Mouse (Mus musculus) liver, embryonic 14.5 days (tissue): ENCODE results near the gene Pdzrn4. TPM values are rescaled to one million over a fixed set of nuclear protein-coding genes. Genes with fewer than 3 reads are reported as not detected.

Experiments used
- ATAC-seq: fragments of 200-750 bp; cut with Nextera tagmentation; 2 replicates; pipeline ENCODE4 v1.8.0; 2017; ENCODE audit warnings: moderate number of reproducible peaks, mild to moderate bottlenecking, moderate library complexity; ENCODE audit not compliant: insufficient read depth
- DNase-seq, 3 experiments: peaks; one replicate each; pipeline ENCODE4 v3.0.0-alpha.2; 2012 to 2013; ENCODE audit warnings: low read depth in 3 of 3, low spot score in 3 of 3
- H3K27ac ChIP-seq: fragments of 300-500 bp; sonication (generic); 2 replicates; pipeline ENCODE4 v1.5.1; 2014; ENCODE audit warnings: moderate library complexity, mild to moderate bottlenecking, control low read depth, inconsistent platforms
- H3K27me3 ChIP-seq: fragments of 300-500 bp; sonication (generic); 2 replicates; pipeline ENCODE4 v1.6.1; 2014; ENCODE audit warnings: mild to moderate bottlenecking, low read length, moderate library complexity; ENCODE audit not compliant: control insufficient read depth, insufficient read depth
- H3K36me3 ChIP-seq: fragments of 300-500 bp; sonication (generic); replicated peaks from 2 replicates; pipeline ENCODE4 v1.6.1; 2014; ENCODE audit warnings: low read depth; ENCODE audit not compliant: control insufficient read depth, insufficient read depth
- H3K4me1 ChIP-seq, 2 experiments: fragments of 200-500 bp in 1 of 2; fragments of 300-500 bp in 1 of 2; sonication (generic) in 1 of 2; replicated peaks; 2 replicates each; pipeline ENCODE4 v1.6.1; 2012 to 2014; ENCODE audit warnings: antibody characterized with exemption in 1 of 2, inconsistent platforms in 1 of 2, low read length in 1 of 2; ENCODE audit not compliant: control insufficient read depth in 2 of 2, insufficient read depth in 2 of 2
- H3K4me2 ChIP-seq: fragments of 300-500 bp; sonication (generic); 2 replicates; pipeline ENCODE4 v1.6.1; 2014; ENCODE audit warnings: low read depth, mild to moderate bottlenecking, control low read depth, moderate library complexity
- H3K4me3 ChIP-seq, 2 experiments: fragments of 200-500 bp in 1 of 2; fragments of 300-500 bp in 1 of 2; sonication (generic) in 1 of 2; 2 replicates each; pipeline ENCODE4 v1.5.1; 2012 to 2014; ENCODE audit warnings: low read depth in 2 of 2, low read length in 2 of 2, mild to moderate bottlenecking in 2 of 2, control low read depth in 1 of 2, inconsistent platforms in 1 of 2, moderate library complexity in 1 of 2; ENCODE audit not compliant: insufficient read depth in 1 of 2
- H3K9ac ChIP-seq: fragments of 300-500 bp; sonication (generic); replicated peaks from 2 replicates; pipeline ENCODE4 v1.6.1; 2014; ENCODE audit warnings: mild to moderate bottlenecking, control low read depth, moderate library complexity
- H3K9me3 ChIP-seq: fragments of 300-500 bp; sonication (generic); 2 replicates; pipeline ENCODE4 v1.6.1; 2016; ENCODE audit warnings: low read length, mixed read lengths; ENCODE audit not compliant: control insufficient read depth
- CTCF ChIP-seq: IDR thresholded peaks from 2 replicates; pipeline ENCODE4 v1.5.1; 2016; ENCODE audit warnings: antibody characterized with exemption, low read depth, control low read depth
- EP300 ChIP-seq: IDR thresholded peaks from 2 replicates; pipeline ENCODE4 v1.6.1; 2016; ENCODE audit warnings: antibody characterized with exemption, low read depth
- WGBS: fragments of 180-500 bp; shearing (Covaris S2); extraction: QIAGEN DNeasy Blood & Tissue Kit; methylation state at CpG from one replicate; pipeline ENCODE4 v1.1.7; 2014; ENCODE audit not compliant: insufficient replicate concordance; 5-methylcytosine and 5-hydroxymethylcytosine counted together
- polyA plus RNA-seq, 2 experiments: library from polyadenylated mRNA; depleted of rRNA in 1 of 2; stranded (reverse) in 1 of 2; unstranded in 1 of 2; fragments of >200 nt; fragmentation: Nextera tagmentation in 1 of 2; extraction: Ambion mirVana in 1 of 2; gene quantifications; 2 replicates each; pipeline versions ENCODE4 v1.2.1 to v1.2.3; 2012 to 2014

Pdzrn4 gene
- polyA plus RNA-seq, 2 experiments = not detected

DNA sequence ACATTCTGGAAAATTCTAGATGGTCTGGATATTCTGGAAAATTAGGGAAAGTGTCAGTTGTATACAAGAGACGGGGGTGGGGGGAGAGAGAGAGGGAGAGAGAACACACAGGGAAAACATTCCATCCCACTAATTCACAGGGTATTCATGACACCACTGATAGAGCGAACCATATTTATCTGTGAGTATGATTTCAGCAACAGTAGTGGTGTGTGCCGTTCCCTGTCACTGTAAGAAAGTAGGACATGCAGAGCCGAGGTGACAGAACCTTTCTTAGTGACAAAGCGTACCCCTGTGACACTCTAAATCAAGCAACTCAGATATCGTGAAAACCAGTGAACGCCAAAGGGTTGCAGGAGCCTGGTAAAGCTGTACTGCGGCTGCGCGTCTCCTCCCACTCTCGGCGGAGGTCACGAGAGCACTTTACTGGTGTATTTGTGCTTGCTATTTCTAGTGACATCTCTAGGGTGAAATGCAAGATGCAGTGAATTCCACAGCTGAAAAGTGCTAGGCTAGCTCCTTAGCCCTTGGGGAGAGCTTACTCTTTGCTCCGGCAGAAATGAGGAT is 237.4 kb downstream of the Pdzrn4 start:
- H3K27me3 ChIP-seq = no peaks in the 10 kb centered on the region
- TF ChIP-seq CTCF (no peak), EP300 (no peak)
- no peaks in the 10 kb centered on the region for H3K9me3 ChIP-seq
- no peak for DNase-seq
- no peak for ATAC-seq
- H3K27ac ChIP-seq = no peak overlapping the region
- no peak overlapping the region for H3K9ac ChIP-seq
- H3K4me3 ChIP-seq = no peak overlapping the region
- H3K36me3 ChIP-seq = no peaks in the 10 kb centered on the region
- no peak overlapping the region for H3K4me2 ChIP-seq
- H3K4me1 ChIP-seq = no peaks in the 10 kb centered on the region
- 70% methylated on average over 14 of the region's 14 CpGs for WGBS

DNA sequence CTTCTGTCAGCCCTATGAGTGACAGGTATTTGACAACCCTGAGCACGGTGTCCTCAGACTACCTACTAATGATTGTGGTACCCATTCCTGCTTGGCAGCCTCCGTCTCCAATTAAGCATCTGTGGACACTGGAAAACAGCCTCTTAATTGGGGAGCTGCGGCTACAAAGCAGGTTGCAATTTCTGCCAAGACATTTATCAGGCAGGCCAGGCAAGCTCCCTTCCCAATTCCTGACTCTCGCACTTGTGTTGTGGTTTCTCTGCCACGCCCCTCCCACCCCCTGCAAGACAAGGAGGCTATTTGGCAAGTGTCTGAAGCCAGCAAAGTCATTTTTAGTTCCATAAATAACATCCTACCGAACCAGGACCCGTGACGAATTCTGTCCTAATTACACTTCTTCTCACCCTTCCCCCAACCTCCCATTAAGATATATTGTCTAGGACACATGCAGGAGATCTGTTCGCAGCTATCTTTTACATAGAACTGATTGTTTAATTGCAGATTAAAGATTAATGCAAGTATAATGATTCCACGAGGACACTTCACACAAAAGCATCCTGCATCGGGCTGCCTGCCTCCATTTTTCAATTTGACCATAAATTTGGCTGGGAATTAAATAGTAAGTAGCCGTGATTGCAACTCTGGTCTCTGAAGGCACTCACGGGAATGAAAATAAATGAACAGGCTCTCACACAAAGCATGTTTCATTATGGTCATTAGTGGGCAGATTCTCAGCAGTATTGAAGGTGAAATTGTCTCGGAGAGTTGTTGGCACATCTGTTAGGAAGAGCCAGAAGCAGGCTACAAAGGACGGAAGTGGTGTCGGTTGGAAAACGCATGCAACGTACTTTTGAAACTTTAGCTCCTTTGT is 243.8 kb downstream of the Pdzrn4 start:
- no peak for ATAC-seq
- H3K27ac ChIP-seq = no peak overlapping the region
- H3K9ac ChIP-seq = no peak overlapping the region
- TF ChIP-seq CTCF = no peak
- no peak for TF ChIP-seq EP300
- H3K4me1 ChIP-seq = no peaks in the 10 kb centered on the region
- no peaks in the 10 kb centered on the region for H3K36me3 ChIP-seq
- H3K4me3 ChIP-seq = no peak overlapping the region
- H3K27me3 ChIP-seq = no peaks in the 10 kb centered on the region
- no peaks in the 10 kb centered on the region for H3K9me3 ChIP-seq
- DNase-seq = no peak
- WGBS = 43% methylated on average over 18 of the region's 18 CpGs
- no peak overlapping the region for H3K4me2 ChIP-seq

DNA sequence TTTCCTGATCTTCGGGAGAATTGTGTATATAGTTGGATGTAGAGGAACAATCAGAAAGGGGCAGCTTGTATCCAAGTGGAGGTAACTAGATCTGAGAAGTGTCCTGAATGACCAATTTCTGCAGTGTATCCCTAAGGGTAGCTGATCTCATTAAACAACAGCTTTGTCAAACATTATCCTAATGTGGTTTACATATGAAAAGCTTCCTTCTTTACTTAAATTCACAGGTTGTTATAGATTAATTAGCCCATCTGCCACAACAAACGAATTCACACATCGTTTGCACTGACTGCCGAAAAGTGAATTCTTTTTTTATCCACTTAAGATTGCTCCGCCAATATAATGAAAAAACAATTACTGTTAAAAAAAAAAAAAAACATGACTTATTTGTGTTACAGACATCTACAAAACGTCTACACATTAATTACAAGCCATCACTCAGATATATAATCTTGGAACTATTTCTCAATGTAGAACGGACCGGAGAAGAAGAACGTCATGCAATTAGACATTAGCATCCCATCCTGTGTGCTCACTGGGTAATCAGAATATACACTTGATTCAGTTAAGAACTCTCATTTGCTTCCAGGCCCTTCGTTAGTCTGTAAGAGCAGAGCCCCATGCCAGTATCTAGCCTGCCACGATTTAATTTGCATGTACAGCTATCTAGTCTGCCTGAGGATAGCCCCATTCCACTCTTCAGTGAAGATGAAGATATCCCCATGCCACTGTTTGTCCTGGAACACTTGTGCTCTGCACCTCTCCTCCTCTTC is 274.8 kb downstream of the Pdzrn4 start:
- ATAC-seq (no peak), DNase-seq (no peak)
- no peaks in the 10 kb centered on the region for H3K36me3 ChIP-seq
- H3K4me1 ChIP-seq = no peaks in the 10 kb centered on the region
- H3K27ac ChIP-seq = no peak overlapping the region
- no peak for TF ChIP-seq CTCF
- no peak for TF ChIP-seq EP300
- no peak overlapping the region for H3K4me2 ChIP-seq
- no peaks in the 10 kb centered on the region for H3K9me3 ChIP-seq
- H3K27me3 ChIP-seq = no peaks in the 10 kb centered on the region
- no peak overlapping the region for H3K4me3 ChIP-seq
- WGBS = 69% methylated on average over 11 of the region's 11 CpGs
- no peak overlapping the region for H3K9ac ChIP-seq

DNA sequence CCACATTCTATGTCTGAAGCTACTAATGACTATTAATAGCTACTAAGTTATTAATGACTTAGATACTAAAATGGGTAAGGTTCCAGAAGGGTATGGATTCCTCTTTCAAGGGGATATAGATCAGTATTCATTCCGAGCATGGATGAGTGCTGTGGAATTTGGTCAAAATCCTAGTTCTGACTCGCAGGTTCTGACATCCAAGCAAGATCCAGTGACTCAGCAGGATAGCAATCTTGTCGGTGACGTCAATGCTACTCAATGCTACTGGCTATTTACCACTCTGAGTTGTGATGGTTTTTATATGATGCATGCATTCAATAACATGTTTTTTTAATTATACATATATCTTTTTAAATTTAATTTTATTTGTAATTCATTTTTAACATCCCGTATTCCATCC is 279.4 kb downstream of the Pdzrn4 start:
- DNase-seq (no peak), ATAC-seq (no peak)
- Histone ChIP-seq H3K36me3 (no peaks in the 10 kb centered on the region), H3K4me2 (no peak overlapping the region), H3K9ac (no peak overlapping the region), H3K4me1 (no peaks in the 10 kb centered on the region), H3K9me3 (no peaks in the 10 kb centered on the region), H3K27ac (no peak overlapping the region), H3K4me3 (no peak overlapping the region), H3K27me3 (no peaks in the 10 kb centered on the region)
- 69% methylated on average over 5 of the region's 5 CpGs for WGBS
- TF ChIP-seq EP300 (no peak), CTCF (no peak)

DNA sequence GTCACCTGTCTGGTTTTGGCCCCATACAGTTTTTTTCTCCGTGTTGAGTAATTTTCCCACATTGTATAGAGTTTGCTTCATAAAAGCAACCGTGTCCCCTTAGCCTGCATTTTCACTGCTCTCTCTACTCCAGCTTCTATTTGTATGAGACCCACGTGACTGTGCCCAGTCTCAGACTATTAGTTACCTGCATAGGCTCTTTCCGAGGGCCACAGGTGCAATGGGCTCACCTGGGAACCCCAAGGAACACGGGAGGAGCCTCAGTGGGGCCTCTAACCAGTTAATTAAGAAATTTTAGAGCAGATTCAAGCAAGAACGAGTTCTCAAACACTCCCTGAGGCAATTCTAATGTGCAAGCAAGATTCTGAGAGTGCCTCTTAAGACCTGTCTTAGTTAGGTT is 281.7 kb downstream of the Pdzrn4 start:
- DNase-seq (no peak), ATAC-seq (no peak)
- Histone ChIP-seq H3K27me3 (no peaks in the 10 kb centered on the region), H3K4me1 (no peaks in the 10 kb centered on the region), H3K9ac (no peak overlapping the region), H3K36me3 (no peaks in the 10 kb centered on the region), H3K27ac (no peak overlapping the region), H3K4me2 (no peak overlapping the region), H3K9me3 (no peaks in the 10 kb centered on the region), H3K4me3 (no peak overlapping the region)
- 45% methylated on average over 6 of the region's 6 CpGs for WGBS
- no peak for TF ChIP-seq EP300
